Mouse (Mus musculus) brain, embryonic 14.5 days (tissue): ENCODE measurements at regions not wholly inside any gene's neighbourhood (a gene's known extent, or its start where the extent isn't known, plus 50 kb on each side); places are given as distances from the start of the nearest gene placed in this dataset.

Experiments
- DNase-seq: peaks from one replicate; pipeline ENCODE4 v3.0.0-alpha.2; 2011; ENCODE audit warnings: low read depth
- CTCF ChIP-seq: fragments of 200-500 bp; IDR thresholded peaks from 2 replicates; pipeline ENCODE4 v1.5.1; 2012; ENCODE audit warnings: inconsistent platforms, mild to moderate bottlenecking, moderate library complexity, borderline replicate concordance; ENCODE audit not compliant: insufficient read depth, insufficient read length; ENCODE audit errors: extremely low read depth
- POLR2A ChIP-seq: fragments of 200-500 bp; IDR thresholded peaks from 2 replicates; pipeline ENCODE4 v1.6.1; 2012; ENCODE audit warnings: mild to moderate bottlenecking, inconsistent platforms, borderline replicate concordance; ENCODE audit not compliant: poor library complexity, insufficient read depth, insufficient read length, severe bottlenecking; ENCODE audit errors: extremely low read depth

DNA sequence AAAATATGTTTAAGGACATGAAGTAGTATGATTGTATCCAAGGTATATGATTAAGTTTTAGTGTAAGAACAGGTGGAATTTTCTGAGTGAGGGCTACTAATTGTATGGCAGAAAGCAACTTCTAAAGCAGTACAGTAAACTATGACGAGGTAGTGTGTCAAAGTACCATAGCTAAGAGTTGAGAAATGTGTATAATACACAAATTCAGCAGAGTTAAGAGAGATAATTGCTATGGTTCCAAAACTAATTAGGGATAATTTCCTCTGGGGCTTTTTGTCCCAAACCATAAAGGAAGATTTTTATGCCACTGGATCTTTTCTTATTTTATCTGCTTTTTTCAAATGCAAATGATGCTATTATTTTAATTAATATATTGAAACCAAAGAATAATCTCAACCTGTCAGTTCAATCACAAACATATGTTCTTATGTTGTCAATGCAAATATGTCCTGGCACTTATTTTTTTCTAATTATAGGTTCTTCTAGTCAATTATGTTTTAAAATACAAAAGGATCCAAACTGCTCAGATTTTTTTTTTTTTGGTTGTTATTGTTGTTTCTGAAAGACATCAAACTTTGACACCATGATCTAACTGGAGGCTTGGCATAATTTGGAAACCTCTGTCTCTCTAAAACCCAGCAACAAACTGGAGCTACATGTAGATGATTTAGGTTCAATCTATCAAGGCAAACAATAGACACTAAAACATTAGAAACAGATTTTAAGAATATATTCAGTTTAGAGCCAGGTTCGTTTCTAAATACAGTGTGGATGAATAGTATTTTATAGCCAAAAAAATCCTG lies 675.8 kb downstream of the Otol1 start:
- TF ChIP-seq CTCF (no peak), POLR2A (no peak)
- peak; percentile 72 for DNase-seq

DNA sequence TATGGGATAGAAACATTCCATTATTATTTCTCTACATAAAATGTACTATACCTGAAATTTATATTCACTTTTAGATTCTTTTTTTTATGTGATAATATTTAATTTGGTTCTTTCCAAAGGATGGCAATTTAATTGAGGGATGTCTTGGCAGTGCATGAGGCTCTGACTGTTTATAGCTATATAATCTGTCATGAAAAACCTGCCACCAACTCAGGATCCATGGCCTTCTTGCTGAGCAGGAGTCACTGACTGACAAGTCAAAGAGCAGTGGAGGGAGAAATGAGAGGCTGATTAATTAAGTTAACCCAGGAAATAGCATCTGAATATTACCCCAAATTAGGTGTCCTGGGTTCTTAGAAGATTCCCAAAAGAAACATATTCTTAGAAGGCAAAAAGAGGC lies 676.8 kb downstream of the Otol1 start:
- TF ChIP-seq CTCF, result no peak
- no peak for TF ChIP-seq POLR2A
- peak; percentile 56 for DNase-seq
